ENCODE assay signal across 8 mouse cellular contexts in genomic region chr19:9065621-9066561, GRCm38 (mm10). TPM values are rescaled to one million over a fixed set of nuclear protein-coding genes. Genes with fewer than 3 reads are reported as not detected.
A peak's percentile ranks its signal among the peaks of the same experiment; 100 is the strongest.
DNase-seq lines count a peak whose midpoint lies in the region; ATAC-seq lines count a peak whose summit lies in the region.

No protein-coding gene starts in this region.

- H3K79me2 ChIP-seq in macrophage (ENCODE audit: inconsistent target) = no peaks in the 10 kb centered on the region

- H3K27me3 ChIP-seq in splenic B cell, adult 2 months (ENCODE audit: control insufficient read depth, insufficient read depth, low read length, poor library complexity, severe bottlenecking) = no peaks in the 10 kb centered on the region
- H3K27me3 ChIP-seq in heart, embryonic 10.5 days (ENCODE audit: insufficient read depth, poor library complexity, severe bottlenecking) = no peaks in the 10 kb centered on the region

- WGBS in macrophage (ENCODE audit: missing documents) = 36% methylated on average over 9 of the region's 9 CpGs
- 63% methylated on average over 9 of the region's 9 CpGs for WGBS in heart, embryonic 10.5 days

- H3K36me3 ChIP-seq in macrophage (ENCODE audit: inconsistent target) = no peaks in the 10 kb centered on the region
- no peaks in the 10 kb centered on the region for H3K36me3 ChIP-seq in splenic B cell, adult 2 months (ENCODE audit: control insufficient read depth, insufficient read depth, low read length, poor library complexity, severe bottlenecking)
- no peaks in the 10 kb centered on the region for H3K36me3 ChIP-seq in heart, embryonic 10.5 days

- H3K27ac ChIP-seq in macrophage = peak overlapping the region; percentile 74
- H3K27ac ChIP-seq in heart, embryonic 10.5 days = no peak overlapping the region

- no peaks in the 10 kb centered on the region for H3K9me3 ChIP-seq in heart, embryonic 10.5 days

- ATAC-seq in hematopoietic stem cell, adult 5-6 weeks (replicated peaks in 1 of 2; ENCODE audit: insufficient read depth in 1 of 2, low FRiP score in 2 of 2, low TSS enrichment in 1 of 2, low read depth in 1 of 2, poor library complexity in 2 of 2, severe bottlenecking in 2 of 2) = peak; percentile 42 to 65; a peak in 3 of 4 replicates

- H3K4me3 ChIP-seq in macrophage (ENCODE audit: inconsistent target) = no peak overlapping the region
- no peak overlapping the region for H3K4me3 ChIP-seq in heart, embryonic 10.5 days

- DNase-seq in layer of hippocampus, adult 18-20 months (ENCODE audit: low spot score in 2 of 2) = peak; percentile 25 to 50
- DNase-seq in layer of hippocampus, adult 9-10 months (ENCODE audit: low spot score) = no peak
- peak; percentile 57 for DNase-seq in NIH3T3 (ENCODE audit: low read depth)
- DNase-seq in splenic B cell, adult 2 months (ENCODE audit: low read depth, low spot score) = peak; percentile 52
- no peak for DNase-seq in heart, embryonic 10.5 days (ENCODE audit: low spot score)
- no peak for DNase-seq in gastrocnemius, postnatal 4 days (ENCODE audit: low spot score in 2 of 2)

- peaks cover 18% of the 10 kb centered on the region for H3K4me1 ChIP-seq in heart, embryonic 10.5 days

RNA-seq across cellular contexts. Expression of gene Scgb1a1, which starts 21.9 kb away (rescaled TPM):
- not detected for total RNA-seq in layer of hippocampus, adult 18-20 months (2021)
- not detected in 2 replicates for total RNA-seq in hematopoietic stem cell, adult 5-6 weeks (2017)
- not detected for total RNA-seq in macrophage (2018; cell fraction: chromatin; rRNA removed)
- total RNA-seq in macrophage (2018; cell fraction: cytosol; rRNA removed) = not detected
- not detected for total RNA-seq in macrophage (2018; cell fraction: nucleus; rRNA removed)
- not detected in 3 replicates for polyA plus RNA-seq in macrophage (2018)
- not detected in 2 replicates for polyA plus RNA-seq in heart, embryonic 10.5 days (2016; fragmentation: Nextera tagmentation; extraction: Ambion mirVana)
- 1 to 10 TPM; 1.7 to 5.3 TPM for total RNA-seq in gastrocnemius, postnatal 4 days (2021)

Comparison
In these comparisons a context has a peak if more than half of its experiments do, and no peak if none do; other contexts are left out.
1. DNase-seq: peak in layer of hippocampus, adult 18-20 months (2 of 2), NIH3T3 (single experiment) and splenic B cell, adult 2 months (single experiment); none in layer of hippocampus, adult 9-10 months (single experiment), heart, embryonic 10.5 days (single experiment) and gastrocnemius, postnatal 4 days (0 of 2).